Mouse (Mus musculus) effector memory CD4-positive, alpha-beta T cell, adult 5 months (primary cell): Measurements from ENCODE around the gene 1700021F05Rik. TPM values are rescaled to one million over a fixed set of nuclear protein-coding genes. Genes with fewer than 3 reads are reported as not detected.

Source experiments
- polyA plus RNA-seq: library from polyadenylated mRNA; unstranded; fragments of 100-300 nt; shearing (Covaris generic); gene quantifications from one replicate; pipeline ENCODE4 v1.2.1, GENCODE M21; 2017

Gene 1700021F05Rik
- polyA plus RNA-seq: 11.2 TPM

DNA sequence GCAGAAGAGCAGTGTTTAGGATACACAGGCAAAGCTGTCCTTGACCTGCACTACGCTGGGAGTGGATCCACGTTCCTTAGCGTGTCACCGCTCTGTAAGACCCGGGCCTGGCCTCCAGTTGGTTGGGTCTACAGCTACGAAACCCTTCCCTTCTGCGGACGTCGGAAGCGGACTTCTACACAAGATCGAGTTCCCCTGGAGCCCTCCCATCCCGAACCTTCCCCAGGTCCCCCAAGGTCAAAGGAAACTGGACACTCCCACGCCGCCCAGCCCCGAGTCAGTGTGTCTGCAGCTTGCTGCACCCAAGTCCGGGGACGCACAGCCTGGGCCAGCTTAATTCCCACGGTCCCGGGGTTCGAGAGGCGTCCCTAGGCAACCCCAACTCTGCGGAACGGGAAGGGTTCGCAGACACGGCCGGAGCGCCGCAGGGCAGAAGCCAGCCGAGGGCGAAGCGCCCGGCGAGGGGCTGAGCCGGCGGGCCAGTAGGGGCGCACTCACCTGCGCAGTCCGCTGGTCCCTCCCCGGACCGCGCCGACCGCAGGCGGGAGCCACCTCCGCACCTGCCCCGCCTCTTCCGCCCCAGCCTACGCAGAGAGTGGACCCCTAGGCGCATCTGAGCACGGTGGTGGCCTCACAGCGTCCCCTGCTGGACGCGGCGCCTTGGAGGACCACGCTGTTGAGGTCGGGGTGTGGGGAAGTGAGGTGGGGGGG is at the start of gene 1700021F05Rik:
Gene 1700021F05Rik, minus strand, starts transcription at position 553 of the 711 bp plus-strand sequence.

DNA sequence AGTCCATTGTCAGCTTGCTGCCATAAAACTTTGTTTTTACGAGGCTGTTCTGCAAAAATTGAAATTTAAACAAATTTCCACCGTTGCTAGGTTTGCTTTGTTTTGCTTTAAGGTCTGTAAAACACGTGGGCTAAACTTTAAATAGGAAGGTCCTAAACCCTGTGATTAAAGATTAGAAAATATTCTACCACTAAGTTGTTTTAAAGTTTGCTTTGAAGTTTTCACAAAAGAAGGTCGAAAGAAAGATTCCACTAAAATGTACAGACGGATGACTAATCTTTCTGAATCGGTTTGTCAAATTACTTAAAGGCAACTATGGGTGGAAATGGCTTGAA is 37.2 kb upstream of the 1700021F05Rik start, which contains the start of gene Cd24a:
Gene Cd24a, plus strand, starts transcription at position 288 of the 335 bp plus-strand sequence.

DNA sequence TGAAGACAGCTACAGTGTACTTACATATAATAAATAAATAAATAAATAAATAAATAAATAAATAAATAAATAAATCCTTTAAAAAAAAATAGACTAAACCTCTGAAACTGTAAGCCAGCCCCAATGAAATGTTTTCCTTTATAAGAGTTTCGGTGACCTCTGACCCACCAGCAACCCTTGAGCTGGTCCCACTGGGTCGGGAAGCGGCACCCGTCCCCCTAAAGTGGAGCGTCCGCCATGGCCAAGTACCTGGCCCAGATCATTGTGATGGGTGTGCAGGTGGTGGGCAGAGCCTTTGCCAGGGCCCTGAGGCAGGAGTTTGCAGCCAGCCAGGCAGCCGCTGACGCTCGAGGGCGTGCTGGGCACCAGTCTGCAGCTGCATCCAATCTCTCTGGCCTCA is 16.9 kb downstream of the 1700021F05Rik start, which contains the start of gene Gm9803:
Gene Gm9803, plus strand, starts transcription at position 154 of the 400 bp plus-strand sequence.

DNA sequence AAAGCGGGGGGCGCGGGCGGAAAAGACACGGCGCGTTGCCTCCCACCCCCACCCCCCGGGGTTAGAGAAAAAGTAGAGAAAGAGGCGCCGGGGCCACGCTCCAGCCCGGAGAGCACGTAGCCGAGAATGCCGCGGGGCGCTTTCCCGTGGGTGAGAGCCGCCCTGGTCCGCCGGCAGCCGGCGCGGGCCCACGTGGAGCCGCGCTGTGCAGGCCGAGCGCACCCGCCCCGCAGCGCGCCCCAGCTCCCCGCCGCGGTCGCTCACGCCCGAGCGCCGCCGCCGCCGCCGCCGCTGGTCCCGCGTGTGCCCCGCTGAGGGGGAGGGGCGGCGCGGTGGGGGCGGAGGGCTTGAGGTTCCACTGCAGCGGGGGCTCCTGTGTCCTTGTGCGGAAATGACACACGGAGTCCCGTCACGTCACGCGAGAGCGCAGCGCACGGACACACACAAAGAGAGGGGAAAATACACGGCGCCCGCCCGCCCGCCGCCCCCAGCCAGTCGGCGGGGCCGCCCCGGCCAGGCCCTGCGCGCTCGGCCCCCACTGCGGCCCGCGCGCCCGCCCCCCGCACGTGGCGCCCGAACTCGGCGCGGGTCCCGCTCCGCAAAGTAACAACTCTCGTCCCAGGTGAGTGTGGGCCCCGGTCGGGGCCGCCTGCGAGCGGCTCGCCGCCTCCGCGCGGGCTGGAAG is 61.9 kb downstream of the 1700021F05Rik start, which contains the start of gene Bend3:
Gene Bend3, plus strand, starts transcription at position 81 of the 685 bp plus-strand sequence.

Other genes starting within 250 kb of the 1700021F05Rik start
- gene Bend3, start 62.2 kb downstream of the 1700021F05Rik start, polyA plus RNA-seq: 9.7 TPM
- 40.6 TPM for gene Gm9803, start 16.9 kb downstream of the 1700021F05Rik start, polyA plus RNA-seq
- gene Cd24a, start 37.3 kb upstream of the 1700021F05Rik start, polyA plus RNA-seq: 0.82 TPM